Mouse (Mus musculus): Measurements from ENCODE around the gene Gm5136. TPM values are rescaled to one million over a fixed set of nuclear protein-coding genes. Genes with fewer than 3 reads are reported as not detected.

The Gm5136 gene
- polyA plus RNA-seq (2015; fragmentation: Nextera tagmentation; extraction: Ambion mirVana) = not detected in 2 replicates

DNA sequence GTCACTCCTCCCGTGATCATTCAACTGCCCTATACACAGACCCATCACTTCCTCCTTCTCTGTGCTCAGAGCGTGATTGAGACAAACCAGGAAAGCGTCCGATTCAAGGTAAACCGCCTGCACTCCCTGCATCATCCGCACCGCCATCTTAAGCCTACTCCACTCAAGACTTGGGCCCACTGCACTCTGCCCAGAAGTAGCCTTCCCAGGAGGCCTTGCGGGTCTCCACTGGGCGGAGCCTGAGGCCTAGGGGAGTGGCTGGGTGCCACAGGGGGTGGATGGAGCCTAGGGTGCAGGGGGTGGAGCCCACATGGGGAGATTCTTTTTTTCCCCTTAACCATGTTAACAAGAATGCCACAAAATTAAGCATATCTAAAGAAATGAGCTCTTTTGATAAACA lies at the start of gene Gm5136:
Gm5136 (minus strand) TSS at position 215 of the 400 bp plus-strand sequence.
- no peak within 1 kb of the TSS for H3K9ac ChIP-seq (ENCODE audit: low read length)
- no peak within 1 kb of the TSS for H3K27ac ChIP-seq (ENCODE audit: low read length)
- no peaks in the 10 kb centered on the region for H3K4me1 ChIP-seq (ENCODE audit: control insufficient read depth, insufficient read depth, low read length)
- no peak for ATAC-seq (replicated peaks; ENCODE audit: extremely low read depth, insufficient read depth, low FRiP score)
- H3K9me3 ChIP-seq (replicated peaks; ENCODE audit: control insufficient read depth, low read length) = no peaks in the 10 kb centered on the region
- H3K27me3 ChIP-seq (ENCODE audit: control insufficient read depth, insufficient read depth, low read length) = no peaks in the 10 kb centered on the region
- H3K36me3 ChIP-seq (ENCODE audit: control insufficient read depth, insufficient read depth) = no peaks in the 10 kb centered on the region
- 92% methylated on average over 9 of the region's 9 CpGs for WGBS
- H3K4me3 ChIP-seq (ENCODE audit: low read length) = no peak within 1 kb of the TSS
- no peak within 1 kb of the TSS for H3K4me2 ChIP-seq (ENCODE audit: low read depth, low read length)

DNA sequence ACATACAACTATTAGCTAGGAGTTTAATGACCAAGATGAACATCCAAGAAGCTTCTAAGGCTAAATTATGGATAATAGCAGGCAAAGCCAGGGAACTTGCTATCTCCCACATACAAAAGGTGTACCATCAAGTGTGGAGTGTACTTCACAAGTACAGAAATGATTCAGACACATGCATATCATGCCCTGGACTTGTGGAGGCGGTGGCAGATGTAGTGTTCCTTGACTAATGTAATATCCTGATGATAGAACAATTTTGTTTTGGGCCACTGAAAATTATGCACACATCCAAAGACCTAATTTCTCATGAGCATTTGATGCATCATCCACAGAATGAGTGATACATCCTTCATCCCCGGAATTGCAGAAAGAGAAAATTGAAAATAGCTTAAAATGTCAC lies 43.8 kb upstream of the Gm5136 start:
- no peak for ATAC-seq (replicated peaks; ENCODE audit: extremely low read depth, insufficient read depth, low FRiP score)

DNA sequence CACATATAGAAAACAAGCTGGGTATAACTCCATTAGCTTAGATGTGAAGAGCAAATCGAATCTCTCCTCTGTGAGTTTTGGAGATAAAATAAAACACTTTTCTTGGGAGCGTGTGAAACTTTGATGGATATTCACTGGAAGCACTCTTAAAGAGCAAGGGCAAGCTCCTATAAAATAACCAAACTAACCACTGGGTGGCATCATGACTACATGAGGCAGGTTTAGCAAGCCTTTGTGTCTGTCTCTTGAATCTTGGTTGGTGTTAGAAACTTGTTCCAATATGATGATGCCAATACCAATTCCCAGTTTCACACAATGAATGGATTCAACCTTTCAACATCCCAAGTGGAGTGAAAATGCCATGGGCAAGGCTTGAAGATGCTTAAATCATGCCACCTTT lies 34.0 kb upstream of the Gm5136 start:
- no peak for ATAC-seq (replicated peaks; ENCODE audit: extremely low read depth, insufficient read depth, low FRiP score)
- no peaks in the 10 kb centered on the region for H3K36me3 ChIP-seq (ENCODE audit: control insufficient read depth, insufficient read depth)
- no peak overlapping the region for H3K4me2 ChIP-seq (ENCODE audit: low read depth, low read length)
- H3K27ac ChIP-seq (ENCODE audit: low read length) = no peak overlapping the region
- no peak overlapping the region for H3K9ac ChIP-seq (ENCODE audit: low read length)
- H3K9me3 ChIP-seq (replicated peaks; ENCODE audit: control insufficient read depth, low read length) = peaks cover 4% of the 10 kb centered on the region; the same call in 1 of the 2 replicates
- H3K4me1 ChIP-seq (ENCODE audit: control insufficient read depth, insufficient read depth, low read length) = no peaks in the 10 kb centered on the region
- WGBS = 50% methylated on average over 2 of the region's 2 CpGs
- no peaks in the 10 kb centered on the region for H3K27me3 ChIP-seq (ENCODE audit: control insufficient read depth, insufficient read depth, low read length)
- H3K4me3 ChIP-seq (ENCODE audit: low read length) = no peak overlapping the region

More for the DNA sequence above, 43.8 kb upstream of the Gm5136 start:
- Histone ChIP-seq H3K9ac (ENCODE audit: low read length) (no peak overlapping the region), H3K27me3 (ENCODE audit: control insufficient read depth, insufficient read depth, low read length) (no peaks in the 10 kb centered on the region), H3K9me3 (replicated peaks; ENCODE audit: control insufficient read depth, low read length) (no peaks in the 10 kb centered on the region), H3K4me2 (ENCODE audit: low read depth, low read length) (no peak overlapping the region), H3K36me3 (ENCODE audit: control insufficient read depth, insufficient read depth) (no peaks in the 10 kb centered on the region), H3K4me1 (ENCODE audit: control insufficient read depth, insufficient read depth, low read length) (no peaks in the 10 kb centered on the region), H3K27ac (ENCODE audit: low read length) (no peak overlapping the region), H3K4me3 (ENCODE audit: low read length) (no peak overlapping the region)
- WGBS = 70% methylated on average over 2 of the region's 2 CpGs

DNA sequence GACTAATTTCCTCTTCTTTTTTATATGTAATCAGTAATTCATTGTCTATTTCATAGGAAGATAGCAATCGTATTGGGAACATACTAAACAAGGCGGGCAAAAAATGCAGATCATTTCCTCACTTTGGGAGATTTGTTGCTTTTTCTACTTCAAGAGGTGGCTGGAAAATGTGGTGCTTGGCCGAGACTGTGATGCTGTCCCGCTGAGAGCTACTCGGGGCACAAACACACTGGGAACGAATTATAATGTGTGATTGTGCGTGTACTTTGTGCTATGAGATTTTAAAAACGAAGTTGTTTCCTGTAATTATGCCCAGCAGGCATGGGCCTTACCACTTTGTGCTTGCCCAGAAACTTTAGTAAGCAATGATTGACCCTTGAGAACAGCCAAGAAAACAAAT lies 29.0 kb upstream of the Gm5136 start:
- H3K4me2 ChIP-seq (ENCODE audit: low read depth, low read length) = no peak overlapping the region
- ATAC-seq (replicated peaks; ENCODE audit: extremely low read depth, insufficient read depth, low FRiP score) = no peak
- no peaks in the 10 kb centered on the region for H3K4me1 ChIP-seq (ENCODE audit: control insufficient read depth, insufficient read depth, low read length)
- WGBS = 80% methylated on average over 8 of the region's 8 CpGs
- H3K27ac ChIP-seq (ENCODE audit: low read length) = no peak overlapping the region
- no peak overlapping the region for H3K9ac ChIP-seq (ENCODE audit: low read length)
- no peaks in the 10 kb centered on the region for H3K27me3 ChIP-seq (ENCODE audit: control insufficient read depth, insufficient read depth, low read length)
- H3K36me3 ChIP-seq (ENCODE audit: control insufficient read depth, insufficient read depth) = no peaks in the 10 kb centered on the region
- H3K9me3 ChIP-seq (replicated peaks; ENCODE audit: control insufficient read depth, low read length) = peaks cover 4% of the 10 kb centered on the region; the same call in 1 of the 2 replicates
- H3K4me3 ChIP-seq (ENCODE audit: low read length) = no peak overlapping the region

DNA sequence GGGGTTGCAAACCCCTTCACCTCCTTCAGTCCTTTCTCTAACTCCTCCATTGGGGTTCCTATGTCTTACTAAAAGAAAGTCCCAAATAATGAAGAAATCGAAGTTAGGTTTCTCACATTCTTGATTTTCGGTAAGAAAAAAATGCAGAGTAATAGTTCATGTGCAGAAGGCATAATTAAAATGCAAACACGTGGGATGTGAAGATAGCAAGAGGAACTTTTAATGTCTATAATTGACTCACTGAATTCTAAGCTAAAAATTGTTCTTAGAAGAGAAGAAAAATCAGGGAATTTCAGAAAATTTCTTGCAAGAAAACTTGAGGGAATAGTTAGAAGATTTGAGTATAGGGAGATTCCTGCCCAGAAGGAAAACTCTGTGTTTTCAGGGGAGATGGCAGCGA lies 26.4 kb upstream of the Gm5136 start:
- H3K9ac ChIP-seq (ENCODE audit: low read length) = no peak overlapping the region
- ATAC-seq (replicated peaks; ENCODE audit: extremely low read depth, insufficient read depth, low FRiP score) = no peak
- H3K4me2 ChIP-seq (ENCODE audit: low read depth, low read length) = no peak overlapping the region
- H3K9me3 ChIP-seq (replicated peaks; ENCODE audit: control insufficient read depth, low read length) = no peaks in the 10 kb centered on the region
- WGBS = 83% methylated on average over 4 of the region's 4 CpGs
- H3K4me1 ChIP-seq (ENCODE audit: control insufficient read depth, insufficient read depth, low read length) = no peaks in the 10 kb centered on the region
- no peak overlapping the region for H3K4me3 ChIP-seq (ENCODE audit: low read length)
- H3K27ac ChIP-seq (ENCODE audit: low read length) = no peak overlapping the region
- H3K36me3 ChIP-seq (ENCODE audit: control insufficient read depth, insufficient read depth) = no peaks in the 10 kb centered on the region
- no peaks in the 10 kb centered on the region for H3K27me3 ChIP-seq (ENCODE audit: control insufficient read depth, insufficient read depth, low read length)

DNA sequence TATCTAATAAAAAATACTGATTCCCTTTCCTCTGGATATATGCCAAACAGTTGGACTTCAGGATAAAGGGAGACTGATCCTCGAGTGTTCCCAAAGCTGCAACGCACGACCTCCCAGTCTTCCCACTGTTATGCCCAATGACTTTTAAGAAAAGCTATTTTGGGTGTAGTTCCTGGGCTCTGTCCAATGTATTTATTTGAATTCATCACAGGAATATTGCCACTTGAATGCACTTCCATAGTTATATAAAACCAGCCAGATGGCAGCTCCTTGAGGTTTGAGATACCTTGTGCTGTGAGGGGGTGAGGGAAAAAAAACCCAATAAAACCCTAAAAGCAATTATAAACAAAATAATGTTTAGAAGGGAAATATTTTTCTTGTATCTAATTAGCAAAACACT lies 24.9 kb upstream of the Gm5136 start:
- Histone ChIP-seq H3K36me3 (ENCODE audit: control insufficient read depth, insufficient read depth) (no peaks in the 10 kb centered on the region), H3K9me3 (replicated peaks; ENCODE audit: control insufficient read depth, low read length) (no peaks in the 10 kb centered on the region), H3K27ac (ENCODE audit: low read length) (no peak overlapping the region), H3K27me3 (ENCODE audit: control insufficient read depth, insufficient read depth, low read length) (no peaks in the 10 kb centered on the region), H3K9ac (ENCODE audit: low read length) (no peak overlapping the region), H3K4me1 (ENCODE audit: control insufficient read depth, insufficient read depth, low read length) (no peaks in the 10 kb centered on the region), H3K4me3 (ENCODE audit: low read length) (no peak overlapping the region), H3K4me2 (ENCODE audit: low read depth, low read length) (no peak overlapping the region)
- WGBS = 75% methylated on average over 3 of the region's 3 CpGs
- no peak for ATAC-seq (replicated peaks; ENCODE audit: extremely low read depth, insufficient read depth, low FRiP score)

DNA sequence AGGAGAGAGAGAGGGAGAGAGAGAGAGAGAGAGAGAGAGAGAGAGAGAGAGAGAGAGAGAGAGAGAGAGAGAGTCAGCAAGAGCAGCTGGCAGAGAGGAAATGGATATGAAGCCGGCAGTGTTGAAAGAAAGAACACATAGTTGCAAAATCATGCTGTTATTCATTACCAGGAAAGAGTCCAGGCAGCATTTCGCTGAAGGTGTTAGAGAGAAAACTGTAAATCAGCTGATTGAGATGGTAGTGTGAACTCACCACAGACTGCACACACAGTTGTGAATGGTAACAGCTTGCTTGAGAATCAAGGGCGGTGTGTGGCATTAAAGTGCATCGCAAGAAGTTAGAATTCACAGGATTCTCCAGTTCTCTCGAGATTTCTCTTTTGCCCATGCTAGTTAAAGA lies 10.6 kb upstream of the Gm5136 start:
- Histone ChIP-seq H3K27ac (ENCODE audit: low read length) (no peak overlapping the region), H3K27me3 (ENCODE audit: control insufficient read depth, insufficient read depth, low read length) (no peaks in the 10 kb centered on the region), H3K9ac (ENCODE audit: low read length) (no peak overlapping the region), H3K4me3 (ENCODE audit: low read length) (no peak overlapping the region), H3K9me3 (replicated peaks; ENCODE audit: control insufficient read depth, low read length) (no peaks in the 10 kb centered on the region), H3K4me2 (ENCODE audit: low read depth, low read length) (no peak overlapping the region), H3K4me1 (ENCODE audit: control insufficient read depth, insufficient read depth, low read length) (no peaks in the 10 kb centered on the region), H3K36me3 (ENCODE audit: control insufficient read depth, insufficient read depth) (no peaks in the 10 kb centered on the region)
- no peak for ATAC-seq (replicated peaks; ENCODE audit: extremely low read depth, insufficient read depth, low FRiP score)
- WGBS = 63% methylated on average over 5 of the region's 5 CpGs

DNA sequence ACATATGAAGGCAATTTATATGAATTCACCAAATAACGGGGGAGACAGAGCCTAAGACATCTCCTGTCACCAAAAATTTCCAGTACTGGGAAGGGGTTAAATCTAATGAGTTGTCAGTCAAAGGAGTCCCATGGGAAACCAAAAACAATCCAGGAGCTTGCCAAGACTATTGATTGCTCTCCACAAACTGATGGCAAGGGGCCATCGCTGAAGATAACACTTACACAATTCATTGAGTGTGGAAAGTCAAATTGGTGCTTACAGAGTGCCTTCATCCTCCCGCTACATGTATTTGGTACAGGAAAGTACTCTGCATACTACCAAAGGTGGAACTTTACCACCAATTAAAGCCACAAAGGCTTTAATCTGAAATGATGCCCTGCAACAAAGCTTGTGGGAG lies 5.7 kb upstream of the Gm5136 start:
- Histone ChIP-seq H3K36me3 (ENCODE audit: control insufficient read depth, insufficient read depth) (no peaks in the 10 kb centered on the region), H3K9ac (ENCODE audit: low read length) (no peak overlapping the region), H3K9me3 (replicated peaks; ENCODE audit: control insufficient read depth, low read length) (no peaks in the 10 kb centered on the region), H3K27me3 (ENCODE audit: control insufficient read depth, insufficient read depth, low read length) (no peaks in the 10 kb centered on the region), H3K4me2 (ENCODE audit: low read depth, low read length) (no peak overlapping the region), H3K27ac (ENCODE audit: low read length) (no peak overlapping the region), H3K4me3 (ENCODE audit: low read length) (no peak overlapping the region), H3K4me1 (ENCODE audit: control insufficient read depth, insufficient read depth, low read length) (no peaks in the 10 kb centered on the region)
- WGBS = 85% methylated on average over 3 of the region's 3 CpGs
- no peak for ATAC-seq (replicated peaks; ENCODE audit: extremely low read depth, insufficient read depth, low FRiP score)

DNA sequence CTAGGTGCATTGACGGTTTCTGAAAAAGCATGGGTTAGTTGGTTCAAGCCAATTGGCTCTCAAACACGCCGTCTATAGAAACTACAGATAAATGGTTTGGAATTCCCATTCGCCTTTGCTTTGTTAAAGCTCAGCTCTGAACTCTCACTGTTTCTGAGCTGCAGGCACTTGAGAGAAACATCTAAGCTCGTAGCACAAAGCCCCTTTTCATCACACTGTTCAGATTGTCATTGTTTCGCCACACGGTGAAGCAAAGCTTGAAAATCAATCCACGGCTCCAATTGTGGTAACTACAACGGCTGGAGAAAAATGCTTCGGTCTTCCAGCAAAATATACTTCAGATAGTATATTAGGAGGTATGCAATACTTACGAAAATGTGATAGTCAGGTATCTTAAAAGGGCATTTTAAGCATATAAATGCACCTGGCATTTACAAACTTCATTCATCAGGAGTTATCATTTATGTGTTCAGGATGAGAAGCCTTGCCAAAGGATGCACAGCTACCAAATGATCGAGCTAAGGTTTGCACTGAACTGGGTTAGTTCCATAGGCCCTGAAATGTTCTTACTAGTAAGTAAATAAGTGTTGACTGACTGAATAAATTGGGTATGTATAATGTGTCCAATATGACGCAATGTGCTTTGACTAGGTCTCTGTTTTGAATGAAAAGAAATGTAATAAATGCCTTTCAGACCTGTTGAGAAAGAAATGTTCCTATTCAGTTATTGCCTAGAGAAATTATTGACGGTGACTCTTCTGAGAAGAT lies 1.6 kb upstream of the Gm5136 start:
- H3K9me3 ChIP-seq (replicated peaks; ENCODE audit: control insufficient read depth, low read length) = no peaks in the 10 kb centered on the region
- WGBS = 62% methylated on average over 14 of the region's 14 CpGs
- no peak overlapping the region for H3K4me3 ChIP-seq (ENCODE audit: low read length)
- no peaks in the 10 kb centered on the region for H3K27me3 ChIP-seq (ENCODE audit: control insufficient read depth, insufficient read depth, low read length)
- H3K27ac ChIP-seq (ENCODE audit: low read length) = no peak overlapping the region
- no peaks in the 10 kb centered on the region for H3K36me3 ChIP-seq (ENCODE audit: control insufficient read depth, insufficient read depth)
- no peak overlapping the region for H3K9ac ChIP-seq (ENCODE audit: low read length)
- no peak overlapping the region for H3K4me2 ChIP-seq (ENCODE audit: low read depth, low read length)
- no peak for ATAC-seq (replicated peaks; ENCODE audit: extremely low read depth, insufficient read depth, low FRiP score)
- no peaks in the 10 kb centered on the region for H3K4me1 ChIP-seq (ENCODE audit: control insufficient read depth, insufficient read depth, low read length)
